Mouse (Mus musculus) adrenal gland, adult 18-20 months (tissue): ENCODE data around the gene Stk24. TPM values are rescaled to one million over a fixed set of nuclear protein-coding genes. Genes with fewer than 3 reads are reported as not detected.

Source experiments
- total RNA-seq, 2 experiments: library from RNA; stranded (reverse); gene quantifications; 1 replicate in 1 of 2; 2 replicates in 1 of 2; pipeline ENCODE4 v1.2.3; 2021

Gene Stk24
- total RNA-seq, 2 experiments from 2014 or later, result 82.2 to 121 TPM

Other genes starting within 250 kb of the Stk24 start
- gene Slc15a1, start 125.2 kb upstream of the Stk24 start, total RNA-seq, result under 1 TPM in 1 of 2 experiments, not detected in 1; 0.19 TPM